Mouse (Mus musculus): ENCODE measurements around the gene Sh3d19.

GRCm38 (mm10) chr3:86107637-86108539 lies 137.0 kb downstream of the Sh3d19 start:
- TF ChIP-seq POLR2A (IDR thresholded peaks at IDR 0.05; ENCODE audit: borderline replicate concordance, extremely low read depth, low read depth, low read length) (no peak), CTCF (IDR thresholded peaks at IDR 0.05; ENCODE audit: insufficient read depth, low read length) (no peak)

All from lung, adult 2 months (tissue).